Mouse (Mus musculus): ENCODE results near the gene Max. TPM values are rescaled to one million over a fixed set of nuclear protein-coding genes. Genes with fewer than 3 reads are reported as not detected.

Max gene
- total RNA-seq (2021): 10 to 100 TPM; 73.5 to 74.7 TPM

DNA sequence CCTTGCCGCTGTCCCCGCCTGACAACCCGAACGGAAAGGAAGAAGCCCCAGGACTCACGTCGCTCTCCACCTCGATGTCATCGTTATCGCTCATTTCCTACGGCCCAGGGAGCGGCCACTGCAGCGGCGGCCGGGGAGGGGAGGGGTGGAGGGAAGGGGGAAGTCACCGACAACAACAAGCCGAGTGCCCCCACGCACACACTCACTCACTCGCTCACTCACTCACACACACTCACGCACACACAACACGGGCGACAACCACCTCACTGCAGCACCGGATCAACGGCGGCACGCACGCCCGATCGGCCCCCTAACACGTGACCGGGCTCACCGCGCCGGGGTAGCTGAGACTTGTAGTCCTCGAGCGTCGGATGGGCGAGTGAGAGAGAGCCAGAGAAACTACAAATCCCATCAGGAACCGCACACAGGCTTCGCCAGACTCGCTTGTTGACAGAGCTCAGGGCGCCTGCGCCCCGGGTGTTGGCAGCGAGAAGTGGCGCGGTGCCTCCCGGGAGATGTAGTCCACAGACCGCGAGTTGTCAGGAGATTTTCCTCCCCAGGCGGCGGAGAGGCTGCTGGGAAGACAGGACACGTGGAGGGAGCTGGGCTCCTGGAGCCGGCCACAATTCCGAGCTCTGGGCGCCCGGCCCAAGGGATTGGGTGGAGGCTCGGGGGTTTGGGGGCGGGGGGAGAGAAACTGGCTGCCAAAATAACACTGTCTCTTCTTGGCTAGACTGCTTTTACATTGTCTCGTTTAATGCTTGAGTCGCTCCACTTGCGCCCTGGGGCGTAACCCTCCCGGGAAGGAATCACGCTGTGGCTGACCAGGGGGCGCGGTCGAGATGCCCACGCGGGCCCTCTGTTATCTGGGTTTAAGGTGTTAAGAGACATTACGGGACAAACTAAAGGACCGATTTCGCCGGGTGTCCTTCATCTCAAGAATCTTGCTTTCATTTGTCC, at the start of gene Max:
TSS of gene Max (minus strand) at position 270 of the 960 bp plus-strand sequence.
- peak; percentile 99 to 100 for DNase-seq (ENCODE audit: low spot score in 2 of 2)
- intact Hi-C loops (cut with DNase I): loop anchor here (1.0 to 2.0 kb wide), 2 partner anchors 31 to 125 kb away; no protein-coding TSS in a partner anchor

DNA sequence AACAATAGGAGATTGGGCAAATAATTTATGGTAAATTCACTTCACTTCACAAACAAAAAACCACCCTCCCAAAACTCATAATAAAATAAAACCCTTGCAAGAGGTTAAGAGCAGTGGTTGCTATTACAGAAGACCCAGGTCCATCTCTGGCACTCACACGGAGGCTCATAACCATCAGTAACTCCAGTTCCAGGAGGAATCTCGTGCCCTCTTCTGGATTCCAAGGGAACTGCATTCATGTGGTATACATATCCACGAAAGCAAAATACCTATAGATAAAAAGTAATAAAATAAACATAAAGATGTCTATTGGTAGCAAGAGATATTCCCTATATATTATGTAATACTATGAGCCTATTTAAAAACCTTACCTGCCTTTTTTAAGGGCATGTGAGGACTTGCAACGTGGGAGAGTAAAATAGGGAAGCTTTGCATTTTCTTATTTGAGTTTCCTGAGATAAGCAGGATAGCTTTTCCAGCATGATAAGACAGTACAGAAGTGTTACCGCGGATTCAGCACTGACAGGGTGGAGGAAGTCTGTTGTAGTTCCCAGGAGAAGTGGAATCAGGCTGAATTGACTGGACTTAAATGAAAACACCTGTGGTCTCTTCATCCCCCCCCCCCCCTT, 49.2 kb upstream of the Max start:
- no peak for DNase-seq (ENCODE audit: low spot score in 2 of 2)
- intact Hi-C loops (cut with DNase I): no loop called here

DNA sequence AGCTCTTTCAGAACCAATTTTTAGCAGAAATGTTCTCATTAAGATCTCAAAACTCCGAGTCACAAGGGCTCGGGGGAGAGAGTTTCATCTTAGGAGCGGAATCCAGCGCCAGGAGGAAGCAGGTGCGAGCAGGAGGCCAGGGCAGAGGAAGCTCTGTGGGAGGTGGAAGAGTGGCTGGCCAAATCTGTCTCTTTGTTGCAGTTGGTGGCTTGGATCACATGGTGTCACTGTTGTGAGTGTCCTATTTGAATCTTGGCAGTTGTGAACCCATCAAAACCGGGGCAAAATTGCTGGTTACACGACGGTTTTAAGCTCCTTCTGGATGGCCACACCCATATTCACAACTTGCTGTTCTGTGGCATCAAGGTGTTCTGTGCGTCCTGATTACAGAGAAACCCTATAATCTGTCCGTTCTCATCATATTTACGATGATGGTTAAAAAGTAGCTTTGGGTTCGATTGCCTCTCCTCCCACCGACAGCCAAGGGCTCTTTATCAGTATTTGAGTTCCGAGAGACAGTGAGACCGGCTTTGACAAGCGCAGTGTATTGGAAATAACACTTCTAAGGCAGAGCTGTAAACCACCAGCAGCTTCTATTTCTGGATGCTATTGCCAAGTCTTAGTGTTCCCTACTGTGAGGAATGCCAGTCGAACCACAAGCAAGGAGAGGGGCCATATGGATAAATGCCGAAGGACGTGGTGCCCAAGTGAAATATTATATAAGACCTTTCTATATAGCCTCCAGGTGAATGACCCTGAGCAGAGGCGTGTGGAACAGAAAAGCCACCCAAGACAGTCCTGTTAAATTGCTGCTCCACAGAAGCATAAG, 47.4 kb upstream of the Max start:
- intact Hi-C loops (cut with DNase I): loop anchor here (5.0 to 10.0 kb wide), 2 partner anchors 228 to 775 kb away; partner anchors contain the start of gene Fut8
- DNase-seq (ENCODE audit: low spot score in 2 of 2): peak; percentile 25 to 45

DNA sequence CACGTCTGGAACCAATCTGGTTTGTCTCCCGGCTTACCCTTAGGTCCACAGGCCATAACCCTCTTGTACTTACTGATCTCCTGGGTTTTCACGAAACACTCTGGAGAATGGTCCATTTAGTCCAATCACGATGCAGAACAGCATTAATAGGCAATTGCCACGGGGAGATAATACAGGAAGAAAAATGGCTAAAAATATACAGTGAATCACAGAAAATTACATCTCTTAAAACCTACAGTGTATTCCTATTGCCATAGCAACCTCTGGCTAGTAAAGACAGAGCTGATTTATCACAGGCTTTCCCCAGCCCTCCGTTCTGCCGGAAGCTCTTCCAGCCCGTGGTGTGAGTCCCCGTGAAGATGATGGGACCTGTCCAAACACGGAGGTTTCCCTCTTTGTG, 42.9 kb upstream of the Max start:
- intact Hi-C loops (cut with DNase I): loop anchor here (5.0 to 10.0 kb wide), 4 partner anchors 232 to 1082 kb away; partner anchors contain the start of gene Fut8
- peak; percentile 22 to 28 for DNase-seq (ENCODE audit: low spot score in 2 of 2)

DNA sequence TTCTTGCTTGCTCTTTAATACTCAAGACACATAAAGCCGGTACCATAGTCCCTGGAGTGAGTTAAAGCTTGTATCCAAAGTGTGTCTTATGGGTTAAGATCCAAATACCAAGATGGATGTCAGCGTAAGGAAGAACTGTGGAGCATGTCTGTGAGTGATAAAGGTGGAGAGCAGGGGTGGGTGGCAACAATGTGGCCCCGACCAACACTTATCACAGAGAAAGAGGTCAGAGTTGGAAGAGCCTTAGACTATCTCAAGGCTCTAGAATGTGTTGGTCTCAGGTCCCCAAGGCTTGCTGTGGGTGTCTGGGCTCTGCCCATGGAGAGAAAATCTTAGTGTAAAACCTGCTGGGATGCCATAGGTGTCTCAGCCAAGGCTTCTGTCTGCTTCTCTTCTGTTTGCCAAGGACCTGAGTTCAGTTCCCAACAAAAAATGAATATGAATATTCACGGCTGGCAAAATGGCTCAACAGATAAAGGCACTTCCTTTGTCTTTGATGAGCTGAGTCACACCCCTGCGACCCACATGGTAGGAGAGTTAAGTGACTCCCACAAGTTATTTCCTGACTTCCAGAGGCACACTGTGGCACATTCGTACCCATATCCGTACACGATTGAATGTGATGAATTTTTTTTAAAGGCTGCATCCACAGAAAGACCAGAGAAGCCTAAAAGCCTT, 40.7 kb upstream of the Max start:
- intact Hi-C loops (cut with DNase I): loop anchor here (5.0 to 10.0 kb wide), 3 partner anchors 565 to 1085 kb away; no protein-coding TSS in a partner anchor
- DNase-seq (ENCODE audit: low spot score in 2 of 2): no peak

DNA sequence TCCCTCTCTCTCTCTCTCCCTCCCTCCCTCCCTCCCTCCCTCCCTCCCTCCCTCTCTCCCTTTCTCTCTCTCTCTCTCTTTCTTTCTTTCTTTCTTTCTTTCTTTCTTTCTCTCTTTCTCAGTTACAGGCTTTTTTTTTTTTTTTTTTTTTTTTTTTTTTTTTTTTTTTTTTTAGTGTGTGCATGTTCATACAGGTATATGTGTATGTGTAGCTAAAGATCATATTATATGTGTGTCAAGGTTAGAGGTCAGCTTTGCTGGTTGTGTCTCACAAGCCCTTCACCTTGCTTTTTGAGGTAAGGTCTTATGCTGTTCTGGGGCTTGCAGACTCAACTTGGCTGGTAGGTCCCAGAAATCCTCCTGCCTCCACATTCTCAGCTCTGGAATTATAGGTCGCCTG, 39.3 kb upstream of the Max start:
- intact Hi-C loops (cut with DNase I): loop anchor here (2.0 to 10.0 kb wide), 4 partner anchors 566 to 1086 kb away; no protein-coding TSS in a partner anchor
- DNase-seq (ENCODE audit: low spot score in 2 of 2): no peak

DNA sequence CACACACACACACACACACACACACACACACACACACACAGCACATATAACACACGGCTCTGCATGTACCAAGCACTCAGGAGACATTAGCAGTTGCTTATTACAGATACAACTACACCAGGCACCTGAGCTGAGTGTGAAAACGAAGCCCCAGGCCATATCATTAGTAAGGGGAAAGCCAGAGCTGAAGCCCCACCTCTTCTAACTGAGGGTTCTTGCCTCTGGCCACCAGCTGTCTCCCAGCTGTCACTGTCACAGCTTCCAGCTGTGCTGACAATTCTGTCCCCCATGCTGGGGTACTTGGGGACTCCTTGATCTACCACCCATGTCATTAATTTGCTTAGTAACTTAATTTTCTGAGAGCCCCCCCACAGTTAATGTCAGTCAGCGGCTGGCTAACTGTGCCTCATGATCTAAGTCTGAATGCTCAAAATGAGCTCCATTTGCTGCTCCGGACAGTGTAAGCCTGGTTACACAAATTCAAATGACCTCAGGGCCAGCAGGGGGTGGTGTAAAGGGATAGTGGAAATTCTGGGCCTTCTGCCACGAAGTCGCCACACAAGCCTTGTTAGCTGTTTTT, 38.8 kb upstream of the Max start:
- no peak for DNase-seq (ENCODE audit: low spot score in 2 of 2)
- intact Hi-C loops (cut with DNase I): loop anchor here (2.0 to 10.0 kb wide), 4 partner anchors 567 to 1087 kb away; no protein-coding TSS in a partner anchor

DNA sequence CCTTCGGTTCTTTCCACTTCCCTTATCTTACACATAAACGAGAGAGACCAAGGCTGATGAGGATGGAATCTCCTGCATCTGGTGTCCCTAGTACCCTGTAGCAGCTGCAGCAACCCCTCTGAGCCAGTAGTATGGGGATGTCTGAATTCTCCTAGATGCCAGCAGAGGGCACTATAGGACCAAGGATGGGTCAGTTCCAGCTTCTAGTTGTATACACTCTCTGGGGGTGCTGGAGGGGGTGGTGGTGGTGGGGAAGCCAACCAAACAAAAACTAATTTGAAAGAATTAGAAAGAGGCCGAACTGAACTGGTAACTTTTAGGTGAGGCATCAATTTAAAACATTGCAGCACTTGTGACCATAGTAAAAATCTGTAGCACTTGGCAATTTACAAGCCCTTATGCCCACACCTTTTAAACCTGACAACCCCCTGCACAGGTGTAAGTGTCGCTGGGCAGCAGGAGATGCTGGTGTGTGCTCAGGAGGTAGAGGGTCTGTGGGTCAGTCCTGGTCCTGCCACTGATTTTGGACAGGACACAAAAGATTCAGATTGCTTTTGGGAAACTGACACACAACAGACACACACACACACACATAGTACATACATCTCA, 38.2 kb upstream of the Max start:
- DNase-seq (ENCODE audit: low spot score in 2 of 2): peak; percentile 63 to 74

DNA sequence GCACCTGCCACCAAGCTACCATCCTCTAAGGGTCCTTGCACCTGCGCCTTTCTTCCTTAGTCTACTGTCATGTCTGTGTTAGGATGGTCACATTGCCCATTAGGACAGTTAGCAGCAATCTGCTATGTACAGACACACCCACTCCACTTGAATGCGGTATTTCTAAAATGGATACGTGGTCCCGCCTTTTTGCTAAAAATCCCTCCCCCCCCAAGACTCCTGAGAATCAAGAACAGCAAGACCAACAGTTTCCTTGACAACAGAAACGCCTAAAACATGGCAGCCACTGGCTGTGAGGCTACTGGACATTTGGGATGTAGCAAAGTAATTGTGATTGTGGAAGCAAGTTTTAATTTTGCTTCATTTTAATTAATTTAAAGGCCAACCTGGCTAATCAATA, 32.8 kb upstream of the Max start:
- intact Hi-C loops (cut with DNase I): no loop called here
- DNase-seq (ENCODE audit: low spot score in 2 of 2): no peak

More for the DNA sequence above, 38.2 kb upstream of the Max start:
- intact Hi-C loops (cut with DNase I): loop anchor here (2.0 to 10.0 kb wide), 4 partner anchors 567 to 1087 kb away; no protein-coding TSS in a partner anchor

DNA sequence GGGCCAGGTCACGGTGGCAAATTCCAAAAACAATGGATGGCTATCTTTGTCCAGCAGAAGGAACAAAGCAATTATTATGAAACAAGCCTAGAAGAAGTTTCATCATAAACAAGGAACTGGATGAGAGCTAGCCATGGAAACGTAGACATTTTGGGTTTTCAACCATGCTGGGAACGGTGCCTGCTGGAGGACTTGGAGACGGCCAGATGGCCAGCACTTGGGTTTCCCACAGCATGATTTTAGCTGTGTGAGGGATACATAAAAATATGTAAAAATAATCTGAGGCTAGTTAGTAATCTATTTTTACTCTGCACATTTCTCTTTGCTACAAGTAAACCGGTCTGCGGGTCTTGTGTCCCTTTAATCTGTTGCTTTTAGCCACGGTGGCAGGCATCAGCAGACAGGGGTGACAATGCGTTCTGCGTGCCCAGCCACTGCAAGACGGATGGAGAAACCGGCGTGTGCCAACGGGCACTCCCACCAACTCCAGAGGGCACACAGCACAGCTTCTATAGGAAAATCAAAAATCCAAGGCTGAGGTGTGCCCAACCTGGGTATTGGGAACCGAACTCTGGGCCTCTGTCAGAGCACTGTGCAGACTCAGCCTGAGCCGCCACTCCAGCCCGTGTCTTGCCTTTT, 31.0 kb upstream of the Max start:
- DNase-seq (ENCODE audit: low spot score in 2 of 2): peak; percentile 58 to 88
- intact Hi-C loops (cut with DNase I): loop anchor here (1.0 kb wide), 1 partner anchor 31 kb away; the partner anchor contains the start of gene Max

DNA sequence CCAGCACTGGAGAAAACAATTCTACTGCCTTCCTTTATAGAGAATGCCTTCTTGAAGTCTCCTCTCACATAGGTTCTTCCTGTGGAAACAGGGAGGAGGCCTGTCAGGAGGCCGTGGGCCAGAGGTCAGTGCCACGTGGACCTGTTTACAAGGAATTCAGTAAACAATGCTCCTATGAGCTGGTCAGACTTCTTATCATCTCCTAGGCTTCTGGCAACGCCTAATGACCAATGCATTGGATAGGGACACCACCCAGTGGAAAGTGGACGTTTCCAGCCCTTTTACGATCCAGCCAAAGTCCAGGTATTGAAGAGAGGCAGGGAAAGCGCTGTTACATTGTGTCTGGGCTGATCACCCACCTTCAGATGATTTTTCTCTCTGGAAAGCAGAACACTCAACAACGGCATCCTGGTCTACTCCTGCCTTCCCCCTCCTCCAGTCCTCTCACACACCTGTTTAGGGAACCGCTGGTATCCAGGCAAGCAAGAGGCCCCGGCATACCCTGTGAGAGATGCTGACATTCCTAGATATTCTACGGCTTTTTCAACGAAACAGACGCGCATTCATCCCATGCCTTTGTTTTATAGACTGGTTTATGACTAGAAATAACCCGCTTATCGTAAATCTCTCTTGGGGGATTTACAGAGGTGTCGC, 20.9 kb upstream of the Max start:
- no peak for DNase-seq (ENCODE audit: low spot score in 2 of 2)
- intact Hi-C loops (cut with DNase I): no loop called here

DNA sequence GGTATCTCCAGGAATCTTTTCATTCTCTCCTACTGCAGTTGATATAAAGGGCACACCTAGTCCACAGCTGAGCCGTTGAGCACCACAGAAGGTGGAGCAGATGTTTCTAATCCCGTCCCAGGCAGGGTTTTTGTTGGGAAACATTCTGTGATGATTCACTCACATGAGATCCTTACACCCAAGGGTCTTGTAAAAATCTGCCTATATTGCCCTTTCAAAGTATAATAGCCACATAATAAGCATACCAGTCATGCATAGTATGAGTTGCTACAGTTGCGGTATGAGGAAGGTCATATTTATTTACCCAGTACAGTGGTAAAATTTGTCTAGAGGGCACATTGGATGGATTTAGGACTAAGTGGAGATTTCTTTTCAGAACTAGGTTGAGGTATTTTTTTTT, 17.5 kb upstream of the Max start:
- DNase-seq (ENCODE audit: low spot score in 2 of 2): no peak
- intact Hi-C loops (cut with DNase I): no loop called here

DNA sequence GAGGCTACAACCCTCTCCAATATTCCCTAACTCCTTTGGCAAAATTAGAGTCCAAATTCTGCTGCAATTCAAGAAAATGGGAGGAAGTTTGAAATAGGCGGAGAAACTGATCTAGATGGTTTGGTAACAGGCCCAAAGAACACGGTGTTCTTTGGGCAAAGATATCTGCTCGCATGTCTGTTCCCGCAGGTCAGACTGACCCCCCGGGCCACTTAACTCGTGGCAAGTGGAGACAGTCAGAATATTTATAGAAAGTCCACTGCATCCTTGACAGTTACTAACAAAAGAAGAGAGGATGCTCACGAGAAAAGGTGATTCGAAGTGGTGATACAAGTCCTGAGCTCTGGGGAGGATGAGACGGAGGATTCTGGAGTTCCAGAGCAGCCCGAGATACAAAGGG, 10.7 kb upstream of the Max start:
- intact Hi-C loops (cut with DNase I): no loop called here
- no peak for DNase-seq (ENCODE audit: low spot score in 2 of 2)

DNA sequence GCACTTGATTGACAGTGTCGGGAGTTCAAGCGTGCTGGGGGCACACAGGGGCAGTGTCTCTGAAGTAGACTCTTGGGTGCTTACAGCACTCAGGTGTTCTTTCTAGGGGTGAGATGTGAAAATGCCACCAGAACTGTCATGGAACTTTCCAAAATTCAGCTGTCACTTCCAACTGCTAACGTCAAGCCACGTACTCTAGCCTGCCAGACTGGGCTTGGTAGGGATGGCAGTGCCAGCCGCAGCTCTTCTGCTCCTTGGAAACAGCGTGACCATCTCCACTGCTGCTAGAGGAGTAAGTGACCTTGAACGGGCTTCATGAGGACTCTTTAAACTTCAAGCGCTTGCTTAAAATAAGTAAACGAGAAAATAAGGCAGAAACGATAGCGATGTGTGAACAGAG, 10.2 kb upstream of the Max start:
- no peak for DNase-seq (ENCODE audit: low spot score in 2 of 2)
- intact Hi-C loops (cut with DNase I): no loop called here

DNA sequence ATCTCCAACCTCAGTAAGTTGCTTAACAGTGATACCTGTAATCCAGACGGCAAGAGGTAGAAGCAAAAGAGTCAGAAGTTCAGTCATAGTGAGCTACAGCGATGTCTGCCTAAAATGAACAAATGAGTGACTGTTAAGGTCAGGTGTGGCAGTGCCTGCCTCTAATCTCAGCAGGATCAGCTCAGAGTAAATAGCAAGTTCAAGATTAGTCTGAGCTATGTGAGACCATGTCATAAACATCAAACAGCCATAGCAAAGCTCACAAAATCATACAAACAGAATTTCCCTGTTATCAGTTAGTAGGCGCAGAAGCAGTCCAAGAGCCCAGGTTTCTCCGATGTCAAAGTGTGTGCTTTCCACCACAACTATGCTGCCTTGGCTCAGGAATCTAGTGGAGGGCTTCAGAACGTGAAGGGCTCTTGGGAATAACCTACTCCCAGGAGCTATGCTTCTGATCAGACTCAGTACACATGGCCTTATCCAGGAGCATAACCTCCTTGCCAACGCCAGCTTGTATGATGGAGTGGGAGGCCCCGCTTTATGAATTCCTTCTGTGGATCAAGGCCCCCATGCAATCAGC, 9.7 kb upstream of the Max start:
- intact Hi-C loops (cut with DNase I): no loop called here
- no peak for DNase-seq (ENCODE audit: low spot score in 2 of 2)

DNA sequence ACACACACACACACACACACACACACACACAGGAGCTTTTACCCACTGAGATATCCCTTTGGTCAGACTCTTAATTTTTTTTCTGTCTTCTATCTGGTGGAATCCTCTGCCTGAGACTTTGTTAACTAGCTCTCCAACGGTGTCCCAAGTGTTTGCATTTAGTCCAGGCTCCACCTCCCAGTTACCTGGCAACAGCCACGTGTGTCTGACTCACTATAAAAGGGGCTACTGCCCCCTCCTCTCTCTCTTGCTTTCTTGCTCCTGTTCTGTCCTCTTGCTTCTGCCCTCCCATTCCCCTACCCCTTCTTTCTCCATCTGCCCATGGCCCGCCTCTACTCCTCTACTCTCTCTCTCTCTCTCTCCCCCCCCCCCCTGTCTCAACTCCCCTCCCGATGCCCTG, 3.9 kb upstream of the Max start:
- DNase-seq (ENCODE audit: low spot score in 2 of 2): no peak
- intact Hi-C loops (cut with DNase I): no loop called here

DNA sequence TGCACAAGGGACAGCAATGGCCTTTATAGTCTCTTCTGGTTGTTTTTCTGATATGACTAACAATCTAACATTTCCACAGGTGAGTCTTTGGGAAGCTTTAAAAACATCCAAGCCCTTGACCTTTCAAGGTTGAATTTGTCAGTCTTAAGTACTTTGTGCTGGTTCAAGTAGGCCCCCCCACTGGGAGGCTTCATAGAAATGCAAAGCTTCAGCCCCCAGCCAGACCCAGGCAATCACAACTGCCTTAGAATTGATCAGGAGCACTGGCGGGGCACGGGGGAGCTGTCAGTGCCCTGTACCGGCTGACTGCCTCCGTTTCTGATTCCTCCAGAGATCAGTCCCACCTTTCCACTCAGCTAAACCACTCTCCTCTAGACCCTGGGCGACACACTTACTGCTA, 3.1 kb upstream of the Max start:
- DNase-seq (ENCODE audit: low spot score in 2 of 2): no peak
- intact Hi-C loops (cut with DNase I): no loop called here

All from left cerebral cortex, postnatal 25 days (tissue).